Mouse (Mus musculus) thymus, postnatal 10 days (tissue): ENCODE results near the gene Adgrg1.

ENCODE experiments used
- DNase-seq, 2 experiments: peaks; one replicate each; pipeline ENCODE4 v3.0.0; 2021; ENCODE audit warnings: low spot score in 2 of 2

The Adgrg1 gene

DNA sequence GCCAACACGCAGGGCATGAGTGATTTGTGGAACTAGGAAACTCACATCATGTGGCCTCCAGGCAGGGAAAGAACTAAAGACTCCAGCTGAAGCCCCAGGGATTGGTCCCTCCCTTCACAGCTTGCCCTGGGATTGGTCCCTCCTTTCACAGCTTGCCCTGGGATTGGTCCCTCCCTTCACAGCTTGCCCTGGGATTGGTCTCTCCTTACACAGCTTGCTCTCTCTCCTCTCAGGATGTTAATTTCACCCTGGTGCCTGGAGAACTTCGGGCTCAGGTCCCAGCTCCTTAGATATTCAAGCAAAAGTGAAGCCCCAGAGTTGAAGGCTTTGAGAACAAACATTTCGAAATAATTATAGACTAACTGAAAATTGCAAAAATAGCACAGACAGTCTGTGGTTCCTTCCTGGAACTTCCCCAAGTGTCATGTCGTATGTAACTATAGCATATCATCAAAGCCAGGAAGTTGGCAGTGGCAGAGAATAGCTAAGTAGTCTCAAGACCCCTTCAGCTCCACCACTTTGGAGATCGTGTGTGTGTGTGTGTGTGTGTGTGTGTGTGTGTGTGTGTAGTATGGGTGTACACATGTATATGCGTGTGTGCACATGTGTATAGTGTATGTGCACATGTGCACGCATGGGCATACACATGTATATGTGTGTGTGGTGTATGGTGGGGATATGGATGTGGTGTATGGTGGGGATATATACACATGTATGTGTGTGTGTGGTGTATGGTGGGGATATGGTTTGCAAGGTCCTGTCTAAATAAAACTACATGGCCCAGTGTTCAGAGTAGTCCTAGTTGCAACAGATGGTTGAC lies 62.8 kb downstream of the Adgrg1 start:
- DNase-seq = no peak

- no peak for DNase-seq
Observed at GRCm38 (mm10) chr8:95041883-95042784, 67.6 kb downstream of the Adgrg1 start.

- no peak for DNase-seq
Observed at GRCm38 (mm10) chr8:95044811-95045210, 70.3 kb downstream of the Adgrg1 start.

- DNase-seq = no peak
Observed at GRCm38 (mm10) chr8:95046982-95047381, 72.4 kb downstream of the Adgrg1 start.

DNA sequence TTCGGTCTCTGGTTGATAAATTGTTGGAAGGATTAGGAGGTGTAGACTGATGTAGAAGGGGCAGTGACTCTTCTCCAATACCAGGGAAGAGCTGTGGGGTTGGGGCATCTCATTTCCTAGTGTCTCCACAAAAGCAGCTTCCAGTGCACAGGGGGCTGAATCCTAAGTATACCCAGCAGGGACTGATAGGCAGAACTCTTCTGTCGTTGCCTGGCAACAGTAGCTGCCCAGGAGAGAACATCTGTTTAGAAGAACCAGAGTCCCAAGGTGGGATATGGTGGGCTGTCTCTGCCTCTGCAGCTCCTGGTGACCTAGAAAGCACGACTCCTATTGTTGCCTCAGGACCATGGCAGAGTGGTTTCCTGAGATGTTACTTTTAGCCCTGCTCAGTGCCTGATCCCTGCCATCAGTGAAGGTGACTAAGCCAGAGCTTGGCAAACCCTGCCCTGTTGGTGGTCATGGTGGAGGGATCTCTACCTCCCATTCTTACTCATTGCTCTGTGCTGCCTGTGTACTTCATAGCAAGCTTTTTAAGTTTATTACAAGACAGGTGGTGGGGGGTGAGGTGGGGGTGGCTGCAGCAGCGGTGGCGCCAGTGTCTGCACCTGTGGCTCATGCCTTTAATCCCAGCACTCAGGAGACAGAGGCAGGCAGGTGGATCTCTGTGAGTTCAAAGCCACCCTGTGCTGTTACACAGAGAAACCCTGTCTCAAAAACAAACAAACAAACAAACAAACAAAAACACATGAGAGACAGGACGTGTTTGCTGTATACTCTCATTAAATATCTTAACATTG lies 73.5 kb downstream of the Adgrg1 start:
- no peak for DNase-seq

DNA sequence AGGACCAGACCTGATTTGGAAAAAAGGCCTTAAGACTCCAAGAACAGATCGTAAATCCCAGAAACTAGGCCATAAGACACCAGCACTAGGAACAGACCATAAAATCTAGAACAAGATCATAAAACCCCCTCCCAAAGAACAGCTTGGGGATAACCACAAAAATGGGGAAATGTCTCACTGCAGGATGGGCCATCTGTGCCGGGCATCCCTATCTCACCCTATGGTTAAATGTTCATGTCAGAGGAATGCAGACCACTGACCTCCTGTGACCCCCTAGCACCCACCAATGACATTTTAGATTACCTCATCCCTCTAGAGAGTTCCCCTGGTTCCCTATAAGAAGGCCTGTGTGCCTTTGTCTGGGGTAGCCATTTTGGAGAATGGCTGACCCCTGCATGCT lies 75.1 kb downstream of the Adgrg1 start:
- no peak for DNase-seq

DNA sequence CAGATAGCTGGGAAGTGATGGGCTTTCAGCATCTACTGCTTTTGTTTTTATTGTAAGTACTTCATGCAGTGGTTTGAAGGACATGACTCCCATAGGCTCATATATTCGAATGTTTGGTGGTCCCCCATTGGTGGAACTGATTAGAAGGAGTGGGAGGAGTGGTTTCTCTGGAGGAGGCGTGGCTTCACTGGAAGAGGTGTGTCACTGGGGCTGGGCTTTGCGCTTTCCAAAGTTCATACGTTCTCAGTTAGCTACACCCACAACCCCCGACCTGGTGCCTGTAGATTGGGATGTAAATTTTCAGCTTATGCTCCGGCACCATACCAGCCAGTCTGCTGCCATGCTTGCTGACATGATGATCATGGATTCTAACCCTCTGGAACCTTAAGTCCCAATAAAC lies 79.9 kb downstream of the Adgrg1 start:
- no peak for DNase-seq

GRCm38 (mm10) chr8:95054927-95055510 lies 80.5 kb downstream of the Adgrg1 start, which contains the start of gene Drc7:
Drc7 (plus strand) TSS chr8:95055103.
- DNase-seq = no peak

- no peak for DNase-seq
Observed at GRCm38 (mm10) chr8:95056414-95056813, 81.9 kb downstream of the Adgrg1 start.

DNA sequence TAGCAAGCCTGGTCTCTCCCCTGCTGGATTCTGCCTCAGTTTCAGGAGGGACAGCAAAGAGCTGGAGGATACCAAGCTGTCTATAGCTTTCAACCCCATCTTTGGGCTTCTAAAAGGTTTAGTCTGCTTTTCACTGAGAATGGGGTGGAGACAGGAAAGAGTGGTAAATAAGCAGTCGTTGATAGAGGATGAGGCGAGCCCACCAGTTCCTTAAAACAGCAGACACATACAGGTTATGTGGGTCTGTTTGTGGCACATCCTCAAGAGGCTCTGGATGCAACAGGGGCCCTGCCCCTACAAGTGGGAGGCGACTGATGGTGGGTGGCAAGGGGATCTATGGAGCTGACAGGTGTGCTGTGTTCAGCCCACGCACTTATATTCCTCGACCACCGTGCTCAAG lies 84.1 kb downstream of the Adgrg1 start:
- DNase-seq = no peak

DNA sequence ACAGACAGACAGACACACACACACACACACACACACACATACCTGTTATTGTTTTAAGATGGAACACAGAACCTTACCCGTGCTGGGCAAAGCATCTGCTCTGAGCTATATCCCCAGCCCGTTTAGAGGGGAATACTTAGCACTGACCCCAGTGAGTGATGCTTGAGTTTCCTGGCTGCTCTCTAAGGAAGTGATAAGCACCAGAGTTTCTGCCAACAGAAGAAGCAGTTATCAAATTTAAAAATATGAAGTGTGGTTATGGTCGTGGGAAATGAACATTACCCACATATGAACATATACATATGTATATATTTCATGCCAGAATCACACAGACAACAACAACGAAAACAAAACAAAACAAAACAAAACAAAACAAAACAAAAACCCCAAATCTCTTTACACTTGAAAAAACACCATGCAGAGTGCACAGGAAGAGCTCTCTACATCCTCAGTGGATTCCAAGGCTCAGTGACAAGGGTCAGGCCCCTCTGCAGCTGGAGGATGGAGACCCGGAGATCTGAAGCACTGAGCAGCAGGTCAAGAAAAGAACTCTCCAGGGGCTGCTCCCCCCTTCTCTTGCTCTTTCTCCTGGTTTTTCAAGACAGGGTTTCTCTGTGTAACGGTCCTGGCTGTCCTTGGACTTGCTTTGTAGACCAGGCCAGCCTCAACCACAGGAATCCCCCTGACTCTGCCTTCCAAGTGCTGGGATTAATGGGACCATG lies 85.4 kb downstream of the Adgrg1 start:
- DNase-seq = no peak
